8 mouse cellular contexts compared by ENCODE assay signal in the genomic region with DNA sequence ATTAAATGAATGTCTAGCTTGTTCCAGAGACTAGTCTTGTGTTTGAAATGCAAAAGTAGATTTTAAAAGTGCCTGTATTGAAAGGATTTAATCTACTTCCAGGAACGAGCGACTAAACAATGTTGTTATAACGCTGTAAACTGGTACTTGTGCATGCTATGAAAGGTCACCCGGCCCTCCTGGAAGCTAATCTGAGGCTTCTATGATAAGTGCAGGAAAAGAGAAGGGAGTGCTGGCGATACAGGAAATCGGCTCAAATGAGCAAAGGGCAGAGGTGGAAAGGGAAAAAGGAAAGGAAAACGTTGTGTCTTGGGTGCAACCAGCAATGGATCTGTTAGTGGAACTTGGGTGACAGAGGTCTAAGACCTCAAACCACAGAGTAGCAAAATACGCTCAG. TPM values are rescaled to one million over a fixed set of nuclear protein-coding genes. Genes with fewer than 3 reads are reported as not detected.
A peak's percentile ranks its signal among the peaks of the same experiment; 100 is the strongest.
DNase-seq lines count a peak whose midpoint lies in the region; ATAC-seq and TF ChIP-seq lines count a peak whose summit lies in the region.

No protein-coding gene starts in this region.

- H3K4me1 ChIP-seq in heart, embryonic 11.5 days (ENCODE audit: control insufficient read depth, insufficient read depth, low read length) = peaks cover 13% of the 10 kb centered on the region
- peaks cover 40% of the 10 kb centered on the region for H3K4me1 ChIP-seq in G1E (ENCODE audit: insufficient read depth, low read depth, low read length)
- peaks cover 12% of the 10 kb centered on the region for H3K4me1 ChIP-seq in forebrain, embryonic 16.5 days (replicated peaks; ENCODE audit: control insufficient read depth, insufficient read depth, low read length)
- H3K4me1 ChIP-seq in liver, adult 2 months (ENCODE audit: control insufficient read depth, insufficient read depth, low read length) = peaks cover 14% of the 10 kb centered on the region
- no peaks in the 10 kb centered on the region for H3K4me1 ChIP-seq in stomach, postnatal 0 days (replicated peaks; ENCODE audit: control insufficient read depth, insufficient read depth)

- H3K4me2 ChIP-seq in heart, embryonic 11.5 days = peak overlapping the region; percentile 63
- peak overlapping the region; percentile 14 for H3K4me2 ChIP-seq in forebrain, embryonic 16.5 days (ENCODE audit: low read length)
- H3K4me2 ChIP-seq in stomach, postnatal 0 days (replicated peaks; ENCODE audit: low read depth) = peak overlapping the region; percentile 30; the same call in 1 of the 2 replicates

- H3K4me3 ChIP-seq in heart, embryonic 11.5 days (ENCODE audit: low read depth, low read length) = peak overlapping the region; percentile 98
- peak overlapping the region; percentile 94; the same call in 1 of the 2 replicates for H3K4me3 ChIP-seq in G1E (ENCODE audit: low read depth, low read length)
- H3K4me3 ChIP-seq in forebrain, embryonic 16.5 days (replicated peaks; ENCODE audit: low read length) = peak overlapping the region; percentile 91; the same call in 1 of the 2 replicates
- H3K4me3 ChIP-seq in liver, adult 2 months (ENCODE audit: insufficient read depth, low read depth, low read length) = peak overlapping the region; percentile 100
- peak overlapping the region; percentile 98 for H3K4me3 ChIP-seq in stomach, postnatal 0 days (ENCODE audit: low read depth, low read length)

- no peak for TF ChIP-seq EP300 in stomach, postnatal 0 days (optimal IDR thresholded peaks at IDR 0.05)

- no peak for ATAC-seq in heart, embryonic 11.5 days (replicated peaks; ENCODE audit: insufficient number of reproducible peaks, low FRiP score, low TSS enrichment)
- ATAC-seq in G1E (ENCODE audit: extremely low read depth, insufficient number of reproducible peaks, low FRiP score, poor library complexity, severe bottlenecking) = no peak
- ATAC-seq in forebrain, embryonic 16.5 days = no peak; the same call in 1 of the 2 replicates
- peak; percentile 58 for ATAC-seq in stomach, postnatal 0 days (ENCODE audit: low FRiP score, low TSS enrichment)

- peak overlapping the region; percentile 99 for H3K27ac ChIP-seq in heart, embryonic 11.5 days (ENCODE audit: low read depth, low read length)
- no peak overlapping the region for H3K27ac ChIP-seq in forebrain, embryonic 16.5 days (ENCODE audit: low read length)
- peak overlapping the region; percentile 64 for H3K27ac ChIP-seq in liver, adult 2 months (replicated peaks; ENCODE audit: insufficient read depth, low read depth, low read length)
- H3K27ac ChIP-seq in stomach, postnatal 0 days (replicated peaks) = peak overlapping the region; percentile 30

- no peaks in the 10 kb centered on the region for H3K9me3 ChIP-seq in heart, embryonic 11.5 days (replicated peaks; ENCODE audit: control insufficient read depth, low read length)
- H3K9me3 ChIP-seq in G1E (replicated peaks) = peaks cover 2% of the 10 kb centered on the region; the same call in 1 of the 2 replicates
- H3K9me3 ChIP-seq in forebrain, embryonic 16.5 days (ENCODE audit: control insufficient read depth, low read length) = no peaks in the 10 kb centered on the region
- no peaks in the 10 kb centered on the region for H3K9me3 ChIP-seq in stomach, postnatal 0 days (ENCODE audit: control insufficient read depth, low read length)

- TF ChIP-seq POLR2A in liver, adult 2 months (IDR thresholded peaks at IDR 0.05; ENCODE audit: extremely low read depth, insufficient read depth, low read length) = no peak

- TF ChIP-seq CTCF in G1E (IDR thresholded peaks at IDR 0.05; ENCODE audit: low read depth, low read length) = no peak
- TF ChIP-seq CTCF in liver, adult 2 months (IDR thresholded peaks at IDR 0.05; ENCODE audit: low read depth, low read length) = no peak
- no peak for TF ChIP-seq CTCF in stomach, postnatal 0 days (IDR thresholded peaks at IDR 0.05; ENCODE audit: low read depth)

- no peaks in the 10 kb centered on the region for H3K27me3 ChIP-seq in heart, embryonic 11.5 days (ENCODE audit: control insufficient read depth, insufficient read depth, low read length)
- no peaks in the 10 kb centered on the region for H3K27me3 ChIP-seq in G1E (ENCODE audit: insufficient read depth, low read length)
- no peaks in the 10 kb centered on the region for H3K27me3 ChIP-seq in forebrain, embryonic 16.5 days (replicated peaks; ENCODE audit: control insufficient read depth, insufficient read depth, low read length)
- H3K27me3 ChIP-seq in liver, adult 2 months (ENCODE audit: control insufficient read depth, insufficient read depth, low read length) = no peaks in the 10 kb centered on the region
- no peaks in the 10 kb centered on the region for H3K27me3 ChIP-seq in stomach, postnatal 0 days (ENCODE audit: control insufficient read depth, insufficient read depth, low read length)

- H3K36me3 ChIP-seq in heart, embryonic 11.5 days (ENCODE audit: control insufficient read depth, insufficient read depth, low read length) = no peaks in the 10 kb centered on the region
- peaks cover 27% of the 10 kb centered on the region for H3K36me3 ChIP-seq in G1E (replicated peaks)
- H3K36me3 ChIP-seq in forebrain, embryonic 16.5 days (ENCODE audit: control insufficient read depth, insufficient read depth) = no peaks in the 10 kb centered on the region
- no peaks in the 10 kb centered on the region; the same call in 1 of the 2 replicates for H3K36me3 ChIP-seq in liver, adult 2 months (ENCODE audit: control insufficient read depth, insufficient read depth, low read length)
- H3K36me3 ChIP-seq in stomach, postnatal 0 days (ENCODE audit: control insufficient read depth, insufficient read depth, low read length) = no peaks in the 10 kb centered on the region

- H3K79me2 ChIP-seq in liver, adult 2 months (ENCODE audit: control insufficient read depth, insufficient read depth, low read length) = peaks cover 19% of the 10 kb centered on the region; the same call in 1 of the 2 replicates

- WGBS in heart, embryonic 11.5 days (ENCODE audit: insufficient replicate concordance) = 14% methylated on average over 8 of the region's 8 CpGs
- WGBS in forebrain, embryonic 16.5 days = 23% methylated on average over 8 of the region's 8 CpGs
- 13% methylated on average over 8 of the region's 8 CpGs for WGBS in liver, adult 2 months
- WGBS in stomach, postnatal 0 days = 18% methylated on average over 8 of the region's 8 CpGs

- peak overlapping the region; percentile 99 for H3K9ac ChIP-seq in heart, embryonic 11.5 days (ENCODE audit: low read depth, low read length)
- no peak overlapping the region for H3K9ac ChIP-seq in forebrain, embryonic 16.5 days (replicated peaks; ENCODE audit: low read depth, low read length)
- H3K9ac ChIP-seq in liver, adult 2 months (ENCODE audit: low read depth, low read length) = peak overlapping the region; percentile 38; the same call in 1 of the 2 replicates
- 0 out of 2 replicates have a peak overlapping the region, but pooled peaks have one; percentile 4 for H3K9ac ChIP-seq in stomach, postnatal 0 days (ENCODE audit: low read length)

- no peak for DNase-seq in heart, postnatal 4 days
- no peak for DNase-seq in G1E (ENCODE audit: low spot score)
- DNase-seq in liver, adult 2 months (ENCODE audit: extremely low read depth, low read depth, low spot score) = no peak
- DNase-seq in stomach, postnatal 0 days (ENCODE audit: low spot score) = peak; percentile 55
- DNase-seq in yolk sac, embryonic 10.5 days (ENCODE audit: low spot score) = no peak
- DNase-seq in adrenal gland, postnatal 4 days (ENCODE audit: low spot score in 2 of 2) = no peak

RNA-seq across cellular contexts. Expression of a gene that starts 0.3 kb away (rescaled TPM):
- polyA plus RNA-seq in heart, embryonic 11.5 days (2014; fragmentation: Nextera tagmentation; extraction: Ambion mirVana) = 188 and 201 TPM in 2 replicates
- 10 to 100 TPM; 78.8 to 81.1 TPM for total RNA-seq in heart, postnatal 4 days (2021)
- total RNA-seq in G1E (2014; fragmentation: Nextera tagmentation) (51.9 and 61.7 TPM in 2 replicates), G1E (2017) (55.0 and 62.0 TPM in 2 replicates)
- 177 and 216 TPM in 2 replicates for polyA plus RNA-seq in G1E (2012)
- polyA plus RNA-seq in forebrain, embryonic 16.5 days (2015; fragmentation: Nextera tagmentation; extraction: Ambion mirVana) = 155 and 159 TPM in 2 replicates
- total RNA-seq in liver, adult 2 months (2014; rRNA removed) = 51.8 and 55.7 TPM in 2 replicates
- polyA plus RNA-seq in liver, adult 2 months (2012; rRNA removed) = 69.5 and 83.3 TPM in 2 replicates
- polyA plus RNA-seq in stomach, postnatal 0 days (2015; fragmentation: Nextera tagmentation; extraction: Ambion mirVana) = 135 and 141 TPM in 2 replicates
- total RNA-seq in adrenal gland, postnatal 4 days (2021) = 10 to 100 TPM; 97.2 to 98.1 TPM

RNA-seq across cellular contexts. Expression of a gene that starts 28.2 kb away (rescaled TPM):
- 45.4 and 59.4 TPM in 2 replicates for polyA plus RNA-seq in heart, embryonic 11.5 days (2014; fragmentation: Nextera tagmentation; extraction: Ambion mirVana)
- total RNA-seq in heart, postnatal 4 days (2021) = 10 to 100 TPM; 25.0 to 30.7 TPM
- total RNA-seq in G1E (2014; fragmentation: Nextera tagmentation) (11.2 and 21.7 TPM in 2 replicates), G1E (2017) (20.0 and 25.3 TPM in 2 replicates)
- 1.4 TPM in 2 replicates for polyA plus RNA-seq in G1E (2012)
- polyA plus RNA-seq in forebrain, embryonic 16.5 days (2015; fragmentation: Nextera tagmentation; extraction: Ambion mirVana) = 14.0 and 16.3 TPM in 2 replicates
- 1.2 TPM in 1 of 2 replicates, not detected in the other for total RNA-seq in liver, adult 2 months (2014; rRNA removed)
- polyA plus RNA-seq in liver, adult 2 months (2012; rRNA removed) = 0.31 TPM in 1 of 2 replicates, not detected in the other
- polyA plus RNA-seq in stomach, postnatal 0 days (2015; fragmentation: Nextera tagmentation; extraction: Ambion mirVana) = 25.0 and 30.3 TPM in 2 replicates
- 10 to 100 TPM; 13.5 to 17.2 TPM for total RNA-seq in adrenal gland, postnatal 4 days (2021)

RNA-seq across cellular contexts. Expression of a gene that starts 33.5 kb away (rescaled TPM):
- 59.1 and 67.4 TPM in 2 replicates for polyA plus RNA-seq in heart, embryonic 11.5 days (2014; fragmentation: Nextera tagmentation; extraction: Ambion mirVana)
- 10 to 100 TPM; 53.6 to 54.1 TPM for total RNA-seq in heart, postnatal 4 days (2021)
- 130 and 131 TPM in 2 replicates for total RNA-seq in G1E (2014; fragmentation: Nextera tagmentation)
- total RNA-seq in G1E (2017) = 212 and 243 TPM in 2 replicates
- 3.0 and 5.2 TPM in 2 replicates for polyA plus RNA-seq in G1E (2012)
- polyA plus RNA-seq in forebrain, embryonic 16.5 days (2015; fragmentation: Nextera tagmentation; extraction: Ambion mirVana) = 128 and 135 TPM in 2 replicates
- 24.4 and 27.2 TPM in 2 replicates for total RNA-seq in liver, adult 2 months (2014; rRNA removed)
- 3.6 and 4.2 TPM in 2 replicates for polyA plus RNA-seq in liver, adult 2 months (2012; rRNA removed)
- polyA plus RNA-seq in stomach, postnatal 0 days (2015; fragmentation: Nextera tagmentation; extraction: Ambion mirVana) = 38.4 and 40.4 TPM in 2 replicates
- total RNA-seq in adrenal gland, postnatal 4 days (2021) = 100 to 1,000 TPM; 106 to 108 TPM

RNA-seq across cellular contexts. Expression of a gene that starts 43.4 kb away (rescaled TPM):
- polyA plus RNA-seq in heart, embryonic 11.5 days (2014; fragmentation: Nextera tagmentation; extraction: Ambion mirVana) = 26.9 and 29.0 TPM in 2 replicates
- 10 to 100 TPM; 26.4 to 26.8 TPM for total RNA-seq in heart, postnatal 4 days (2021)
- 30.0 and 30.8 TPM in 2 replicates for total RNA-seq in G1E (2014; fragmentation: Nextera tagmentation)
- total RNA-seq in G1E (2017) = 36.0 and 46.4 TPM in 2 replicates
- 9.0 and 10.9 TPM in 2 replicates for polyA plus RNA-seq in G1E (2012)
- 12.0 and 13.0 TPM in 2 replicates for polyA plus RNA-seq in forebrain, embryonic 16.5 days (2015; fragmentation: Nextera tagmentation; extraction: Ambion mirVana)
- 54.1 and 63.8 TPM in 2 replicates for total RNA-seq in liver, adult 2 months (2014; rRNA removed)
- 27.8 and 32.1 TPM in 2 replicates for polyA plus RNA-seq in liver, adult 2 months (2012; rRNA removed)
- 28.6 and 28.7 TPM in 2 replicates for polyA plus RNA-seq in stomach, postnatal 0 days (2015; fragmentation: Nextera tagmentation; extraction: Ambion mirVana)
- 10 to 100 TPM; 34.9 to 36.8 TPM for total RNA-seq in adrenal gland, postnatal 4 days (2021)
